Mouse (Mus musculus) liver, adult 2 months (tissue): Measurements from ENCODE around the gene Pole. TPM values are rescaled to one million over a fixed set of nuclear protein-coding genes. Genes with fewer than 3 reads are reported as not detected.

ENCODE experiments used
- DNase-seq: peaks from one replicate; pipeline ENCODE4 v3.0.0-alpha.2; 2011; ENCODE audit warnings: low read depth, low spot score; ENCODE audit errors: extremely low read depth
- H3K27ac ChIP-seq: fragments of 200-500 bp; replicated peaks from 2 replicates; pipeline ENCODE4 v1.5.1; 2012; ENCODE audit warnings: low read depth, mild to moderate bottlenecking, control low read depth, inconsistent platforms, low read length; ENCODE audit not compliant: insufficient read depth
- H3K27me3 ChIP-seq: fragments of 200-500 bp; 2 replicates; pipeline ENCODE4 v1.6.1; 2012; ENCODE audit warnings: mild to moderate bottlenecking, moderate library complexity, low read length, inconsistent platforms; ENCODE audit not compliant: control insufficient read depth, insufficient read depth
- H3K36me3 ChIP-seq: fragments of 200-500 bp; 2 replicates; pipeline ENCODE4 v1.6.1; 2012; ENCODE audit warnings: low read length, inconsistent platforms; ENCODE audit not compliant: control insufficient read depth, insufficient read depth
- H3K4me1 ChIP-seq: fragments of 200-500 bp; 2 replicates; pipeline ENCODE4 v1.6.1; 2011; ENCODE audit warnings: low read length; ENCODE audit not compliant: control insufficient read depth, insufficient read depth
- H3K4me3 ChIP-seq: fragments of 200-500 bp; 2 replicates; pipeline ENCODE4 v1.5.1; 2011; ENCODE audit warnings: low read depth, mild to moderate bottlenecking, control low read depth, low read length, moderate library complexity; ENCODE audit not compliant: insufficient read depth
- H3K79me2 ChIP-seq: fragments of 200-500 bp; 2 replicates; pipeline ENCODE4 v1.6.1; 2012; ENCODE audit warnings: inconsistent platforms, mild to moderate bottlenecking, low read length, moderate library complexity; ENCODE audit not compliant: control insufficient read depth, insufficient read depth
- H3K9ac ChIP-seq: fragments of 200-500 bp; 2 replicates; pipeline ENCODE4 v1.6.1; 2012; ENCODE audit warnings: low read depth, mild to moderate bottlenecking, control low read depth, inconsistent platforms, low read length
- CTCF ChIP-seq: fragments of 200-500 bp; IDR thresholded peaks from 2 replicates; pipeline ENCODE4 v1.5.1; 2011; ENCODE audit warnings: low read depth, low read length, control low read depth
- POLR2A ChIP-seq: fragments of 200-500 bp; IDR thresholded peaks from 2 replicates; pipeline ENCODE4 v1.6.1; 2011; ENCODE audit warnings: low read length, control low read depth; ENCODE audit not compliant: insufficient read depth; ENCODE audit errors: extremely low read depth
- WGBS: fragments of 180-500 bp; shearing (Covaris S2); methylation state at CpG from one replicate; pipeline ENCODE4 v1.1.7; 2018; 5-methylcytosine and 5-hydroxymethylcytosine counted together
- polyA plus RNA-seq: library from polyadenylated mRNA; depleted of rRNA; stranded (reverse); fragments of >200 nt; gene quantifications from 2 replicates; pipeline ENCODE4 v1.2.3, GENCODE M21; 2012; rRNA removed
- total RNA-seq: library from RNA; depleted of rRNA; stranded (reverse); fragments of >200 nt; gene quantifications from 2 replicates; pipeline ENCODE4 v1.2.3, GENCODE M21; 2014; rRNA removed

The Pole gene
- total and polyA plus RNA-seq, 2 experiments, result 1.1 to 1.9 TPM

- Histone ChIP-seq H3K4me1 (no peaks in the 10 kb centered on the region), H3K79me2 (no peaks in the 10 kb centered on the region; the same call in 1 of the 2 replicates), H3K9ac (no peak overlapping the region), H3K36me3 (no peaks in the 10 kb centered on the region; the same call in 1 of the 2 replicates), H3K27ac (no peak overlapping the region), H3K27me3 (no peaks in the 10 kb centered on the region), H3K4me3 (no peak overlapping the region)
- WGBS, result 93% methylated on average over 6 of the region's 6 CpGs
- no peak for DNase-seq
- no peak for TF ChIP-seq CTCF
- TF ChIP-seq POLR2A, result no peak
These were observed 98.4 kb downstream of the Pole start for GRCm38 (mm10) chr5:110384491-110384890.

GRCm38 (mm10) chr5:110385263-110385662 is 99.2 kb downstream of the Pole start:
- no peaks in the 10 kb centered on the region for H3K4me1 ChIP-seq
- no peak for DNase-seq
- no peaks in the 10 kb centered on the region for H3K27me3 ChIP-seq
- 90% methylated on average over 4 of the region's 4 CpGs for WGBS
- H3K36me3 ChIP-seq, result no peaks in the 10 kb centered on the region
- H3K79me2 ChIP-seq, result no peaks in the 10 kb centered on the region; the same call in 1 of the 2 replicates
- no peak overlapping the region for H3K4me3 ChIP-seq
- no peak overlapping the region for H3K27ac ChIP-seq
- TF ChIP-seq POLR2A (no peak), CTCF (no peak)
- H3K9ac ChIP-seq, result no peak overlapping the region

GRCm38 (mm10) chr5:110386371-110387330 is 100.5 kb downstream of the Pole start:
- Histone ChIP-seq H3K79me2 (no peaks in the 10 kb centered on the region; the same call in 1 of the 2 replicates), H3K4me3 (peak overlapping the region; percentile 68), H3K27me3 (no peaks in the 10 kb centered on the region), H3K36me3 (no peaks in the 10 kb centered on the region), H3K27ac (no peak overlapping the region), H3K9ac (peak overlapping the region; percentile 69), H3K4me1 (no peaks in the 10 kb centered on the region)
- TF ChIP-seq CTCF (no peak), POLR2A (no peak)
- 10% methylated on average over 90 of the region's 90 CpGs for WGBS
- DNase-seq, result peak; percentile 7

Other genes with a start within 250 kb of the Pole start
- 0.54 and 0.65 TPM in 2 replicates for gene Gm17655, start 213.8 kb upstream of the Pole start, total RNA-seq
- not detected in 2 replicates for gene Gm17655, start 213.8 kb upstream of the Pole start, polyA plus RNA-seq
- gene Gm35315, start 191.9 kb upstream of the Pole start, total RNA-seq, result 1.7 and 2.9 TPM in 2 replicates
- 0.20 and 0.26 TPM in 2 replicates for gene Gm35315, start 191.9 kb upstream of the Pole start, polyA plus RNA-seq
- gene Plcxd1, start 186.3 kb upstream of the Pole start, total RNA-seq, result 0.13 and 0.92 TPM in 2 replicates
- 0.62 and 2.0 TPM in 2 replicates for gene Plcxd1, start 186.3 kb upstream of the Pole start, polyA plus RNA-seq
- 9.0 and 10.7 TPM in 2 replicates for gene Gtpbp6, start 178.1 kb upstream of the Pole start, total RNA-seq
- 32.9 and 45.2 TPM in 2 replicates for gene Gtpbp6, start 178.1 kb upstream of the Pole start, polyA plus RNA-seq
- 2.5 and 2.6 TPM in 2 replicates for gene Zfp605, start 176.2 kb upstream of the Pole start, total RNA-seq
- gene Zfp605, start 176.2 kb upstream of the Pole start, polyA plus RNA-seq, result 0.19 and 0.32 TPM in 2 replicates
- gene Chfr, start 150.5 kb upstream of the Pole start, total RNA-seq, result 17.3 and 18.4 TPM in 2 replicates
- gene Chfr, start 150.5 kb upstream of the Pole start, polyA plus RNA-seq, result 19.8 and 19.9 TPM in 2 replicates
- 11.6 TPM in 2 replicates for gene Golga3, start 109.6 kb upstream of the Pole start, total RNA-seq
- gene Golga3, start 109.6 kb upstream of the Pole start, polyA plus RNA-seq, result 4.3 and 5.4 TPM in 2 replicates
- gene Ankle2, start 55.3 kb upstream of the Pole start, total RNA-seq, result 16.5 and 17.0 TPM in 2 replicates
- 4.9 and 5.6 TPM in 2 replicates for gene Ankle2, start 55.3 kb upstream of the Pole start, polyA plus RNA-seq
- 15.1 and 16.7 TPM in 2 replicates for gene Pgam5, start 16.4 kb upstream of the Pole start, total RNA-seq
- gene Pgam5, start 16.4 kb upstream of the Pole start, polyA plus RNA-seq, result 15.0 TPM in 2 replicates
- 238 and 259 TPM in 2 replicates for gene Pxmp2, start 120 bp upstream of the Pole start, total RNA-seq
- gene Pxmp2, start 120 bp upstream of the Pole start, polyA plus RNA-seq, result 163 and 206 TPM in 2 replicates
- gene P2rx2, start 56.9 kb downstream of the Pole start, total RNA-seq, result not detected in 2 replicates
- gene P2rx2, start 56.9 kb downstream of the Pole start, polyA plus RNA-seq, result 0.07 TPM in 1 of 2 replicates, not detected in the other
- gene Lrcol1, start 58.4 kb downstream of the Pole start, total RNA-seq, result not detected in 2 replicates
- gene Lrcol1, start 58.4 kb downstream of the Pole start, polyA plus RNA-seq, result not detected in 2 replicates
- gene Fbrsl1, start 162.2 kb downstream of the Pole start, total RNA-seq, result 4.9 and 7.2 TPM in 2 replicates
- 27.5 and 29.8 TPM in 2 replicates for gene Fbrsl1, start 162.2 kb downstream of the Pole start, polyA plus RNA-seq